Mouse (Mus musculus) intestine, embryonic 14.5 days (tissue): Measurements from ENCODE around the gene Gm13272. TPM values are rescaled to one million over a fixed set of nuclear protein-coding genes. Genes with fewer than 3 reads are reported as not detected.
"Not testable (repeated sequence)": the region's sequence is repeated elsewhere in the genome, so short reads cannot be mapped to it uniquely, and the experiment has no call there.

Experiments used
- ATAC-seq: fragments of 200-750 bp; cut with Nextera tagmentation; replicated peaks from 2 replicates; pipeline ENCODE4 v1.8.0; 2017; ENCODE audit warnings: low read depth, moderate number of reproducible peaks, moderate TSS enrichment, moderate library complexity; ENCODE audit not compliant: low FRiP score, low TSS enrichment
- DNase-seq: peaks from one replicate; pipeline ENCODE4 v3.0.0-alpha.2; 2018; ENCODE audit warnings: low spot score
- H3K27ac ChIP-seq: fragments of 300-500 bp; sonication (generic); 2 replicates; pipeline ENCODE4 v1.5.1; 2014; ENCODE audit warnings: low read depth, mild to moderate bottlenecking, control low read depth
- H3K27me3 ChIP-seq: fragments of 300-500 bp; sonication (generic); replicated peaks from 2 replicates; pipeline ENCODE4 v1.6.1; 2014; ENCODE audit warnings: low read length, control low read depth; ENCODE audit not compliant: control insufficient read depth, insufficient read depth
- H3K36me3 ChIP-seq: fragments of 300-500 bp; sonication (generic); 2 replicates; pipeline ENCODE4 v1.6.1; 2014; ENCODE audit warnings: low read length, control low read depth; ENCODE audit not compliant: control insufficient read depth, insufficient read depth
- H3K4me1 ChIP-seq: fragments of 300-500 bp; sonication (generic); replicated peaks from 2 replicates; pipeline ENCODE4 v1.6.1; 2014; ENCODE audit warnings: low read length, control low read depth, mixed read lengths; ENCODE audit not compliant: control insufficient read depth, insufficient read depth
- H3K4me2 ChIP-seq: fragments of 300-500 bp; sonication (generic); 2 replicates; pipeline ENCODE4 v1.6.1; 2014; ENCODE audit warnings: low read length
- H3K4me3 ChIP-seq: fragments of 300-500 bp; sonication (generic); 2 replicates; pipeline ENCODE4 v1.5.1; 2014; ENCODE audit warnings: low read depth, low read length, control low read depth, mixed read lengths
- H3K9ac ChIP-seq: fragments of 300-500 bp; sonication (generic); 2 replicates; pipeline ENCODE4 v1.6.1; 2014; ENCODE audit warnings: mild to moderate bottlenecking, low read length
- H3K9me3 ChIP-seq: fragments of 300-500 bp; sonication (generic); 2 replicates; pipeline ENCODE4 v1.6.1; 2016; ENCODE audit warnings: low read length, control low read depth; ENCODE audit not compliant: control insufficient read depth
- WGBS: fragments of 180-500 bp; shearing (Covaris S2); extraction: QIAGEN DNeasy Blood & Tissue Kit; methylation state at CpG from one replicate; pipeline ENCODE4 v1.1.7; 2014; 5-methylcytosine and 5-hydroxymethylcytosine counted together
- polyA plus RNA-seq: library from polyadenylated mRNA; unstranded; fragments of >200 nt; fragmentation: Nextera tagmentation; extraction: Ambion mirVana; gene quantifications from 2 replicates; pipeline ENCODE4 v1.2.1, GENCODE M21; 2014

Gene Gm13272
- polyA plus RNA-seq, 1 experiment from 2014 or later: 0.23 TPM

DNA sequence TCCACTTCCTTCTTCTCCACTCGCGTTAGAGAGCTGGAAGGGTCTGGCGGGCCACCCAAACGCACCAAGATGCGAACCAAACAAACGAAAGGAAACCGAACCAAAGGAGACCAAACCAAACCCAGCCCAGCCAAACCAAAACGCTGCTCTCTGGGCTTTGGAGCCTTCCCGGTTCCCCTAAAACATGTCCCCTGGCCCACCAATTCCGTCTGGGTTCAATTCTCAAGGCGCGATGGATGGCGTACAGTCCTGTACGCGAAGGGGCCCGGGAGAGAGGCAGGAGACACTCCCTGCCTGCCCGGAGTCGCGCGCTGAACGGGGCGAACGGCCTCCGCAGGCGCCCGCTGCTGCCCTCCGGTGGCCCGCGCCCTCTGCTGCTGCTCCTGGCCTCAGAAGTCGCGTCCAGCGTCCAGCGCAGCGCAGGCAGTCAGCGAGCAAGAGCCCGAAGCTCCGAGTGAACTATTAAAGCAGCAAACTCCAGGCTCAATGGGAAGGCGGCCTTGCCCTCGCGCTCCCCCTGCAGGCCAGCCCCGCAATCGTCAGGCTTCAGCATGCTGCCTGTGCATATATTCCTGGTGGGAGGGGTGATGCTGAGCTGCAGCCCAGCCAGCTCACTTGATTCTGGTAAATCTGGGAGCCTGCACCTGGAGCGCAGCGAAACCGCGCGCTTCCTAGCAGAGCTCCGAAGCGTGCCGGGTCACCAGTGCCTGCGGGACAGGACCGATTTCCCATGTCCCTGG, 14.5 kb downstream of the Gm13272 start, which contains the start of gene Gm13275:
Gene Gm13275 (plus strand): TSS at position 552 of the 740 bp plus-strand sequence.
- H3K9me3 ChIP-seq, H3K4me2 ChIP-seq, DNase-seq, H3K27ac ChIP-seq, ATAC-seq, H3K4me3 ChIP-seq, H3K9ac ChIP-seq, H3K27me3 ChIP-seq, H3K4me1 ChIP-seq, H3K36me3 ChIP-seq: not testable (repeated sequence)
- WGBS: 0% methylated on average over 9 of the region's 52 CpGs

DNA sequence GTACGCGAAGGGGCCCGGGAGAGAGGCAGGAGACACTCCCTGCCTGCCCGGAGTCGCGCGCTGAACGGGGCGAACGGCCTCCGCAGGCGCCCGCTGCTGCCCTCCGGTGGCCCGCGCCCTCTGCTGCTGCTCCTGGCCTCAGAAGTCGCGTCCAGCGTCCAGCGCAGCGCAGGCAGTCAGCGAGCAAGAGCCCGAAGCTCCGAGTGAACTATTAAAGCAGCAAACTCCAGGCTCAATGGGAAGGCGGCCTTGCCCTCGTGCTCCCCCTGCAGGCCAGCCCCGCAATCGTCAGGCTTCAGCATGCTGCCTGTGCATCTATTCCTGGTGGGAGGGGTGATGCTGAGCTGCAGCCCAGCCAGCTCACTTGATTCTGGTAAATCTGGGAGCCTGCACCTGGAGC, 17.4 kb downstream of the Gm13272 start, which contains the start of gene Gm13279:
Gene Gm13279 (plus strand): TSS at position 301 of the 400 bp plus-strand sequence.
- H3K27ac ChIP-seq, H3K4me1 ChIP-seq, H3K9ac ChIP-seq, H3K9me3 ChIP-seq, H3K27me3 ChIP-seq, H3K36me3 ChIP-seq, ATAC-seq, DNase-seq, H3K4me3 ChIP-seq, H3K4me2 ChIP-seq: not testable (repeated sequence)
- no CpG with 5 or more reads among the region's 28 CpGs for WGBS

DNA sequence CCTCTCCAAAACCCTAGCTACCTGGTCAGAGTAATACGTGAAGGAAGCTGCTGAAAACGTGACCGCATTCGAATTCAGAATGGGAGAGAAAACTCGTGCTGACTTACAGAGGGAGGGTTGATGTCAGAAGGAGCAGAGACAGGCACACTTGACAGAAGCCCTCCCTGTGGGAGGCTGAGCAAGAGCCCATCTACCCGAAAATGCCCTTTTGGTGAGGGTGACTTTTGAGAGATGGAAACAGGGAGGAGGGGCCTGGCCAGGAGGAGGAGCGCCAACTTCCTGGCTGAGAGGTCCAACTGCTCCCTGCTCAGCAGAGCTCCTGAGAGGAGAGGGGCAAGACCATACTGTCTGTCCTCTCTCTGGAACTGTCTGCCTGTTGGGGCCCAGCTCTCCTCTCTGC, 19.7 kb downstream of the Gm13272 start, which contains the start of gene Gm13285:
Gene Gm13285 (plus strand): TSS at position 301 of the 400 bp plus-strand sequence.
- ATAC-seq, H3K4me1 ChIP-seq, H3K4me2 ChIP-seq, H3K36me3 ChIP-seq, H3K9ac ChIP-seq, H3K9me3 ChIP-seq, H3K27me3 ChIP-seq, DNase-seq, H3K4me3 ChIP-seq, H3K27ac ChIP-seq: not testable (repeated sequence)
- WGBS: 0% methylated on average over 1 of the region's 7 CpGs

DNA sequence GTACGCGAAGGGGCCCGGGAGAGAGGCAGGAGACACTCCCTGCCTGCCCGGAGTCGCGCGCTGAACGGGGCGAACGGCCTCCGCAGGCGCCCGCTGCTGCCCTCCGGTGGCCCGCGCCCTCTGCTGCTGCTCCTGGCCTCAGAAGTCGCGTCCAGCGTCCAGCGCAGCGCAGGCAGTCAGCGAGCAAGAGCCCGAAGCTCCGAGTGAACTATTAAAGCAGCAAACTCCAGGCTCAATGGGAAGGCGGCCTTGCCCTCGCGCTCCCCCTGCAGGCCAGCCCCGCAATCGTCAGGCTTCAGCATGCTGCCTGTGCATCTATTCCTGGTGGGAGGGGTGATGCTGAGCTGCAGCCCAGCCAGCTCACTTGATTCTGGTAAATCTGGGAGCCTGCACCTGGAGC, 23.3 kb downstream of the Gm13272 start, which contains the start of gene Gm13287:
Gene Gm13287 (plus strand): TSS at position 301 of the 400 bp plus-strand sequence.
- not testable (repeated sequence) for H3K4me2 ChIP-seq, ATAC-seq, H3K4me1 ChIP-seq

DNA sequence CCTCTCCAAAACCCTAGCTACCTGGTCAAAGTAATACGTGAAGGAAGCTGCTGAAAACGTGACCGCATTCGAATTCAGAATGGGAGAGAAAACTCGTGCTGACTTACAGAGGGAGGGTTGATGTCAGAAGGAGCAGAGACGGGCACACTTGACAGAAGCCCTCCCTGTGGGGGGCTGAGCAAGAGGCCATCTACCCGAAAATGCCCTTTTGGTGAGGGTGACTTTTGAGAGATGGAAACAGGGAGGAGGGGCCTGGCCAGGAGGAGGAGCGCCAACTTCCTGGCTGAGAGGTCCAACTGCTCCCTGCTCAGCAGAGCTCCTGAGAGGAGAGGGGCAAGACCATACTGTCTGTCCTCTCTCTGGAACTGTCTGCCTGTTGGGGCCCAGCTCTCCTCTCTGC, 25.6 kb downstream of the Gm13272 start, which contains the start of gene Gm13288:
Gene Gm13288 (plus strand): TSS at position 301 of the 400 bp plus-strand sequence.
- not testable (repeated sequence) for H3K27ac ChIP-seq, DNase-seq, H3K27me3 ChIP-seq, H3K9me3 ChIP-seq, H3K4me3 ChIP-seq, H3K36me3 ChIP-seq, ATAC-seq, H3K4me2 ChIP-seq, H3K9ac ChIP-seq, H3K4me1 ChIP-seq
- no CpG with 5 or more reads among the region's 8 CpGs for WGBS

More for the DNA sequence above, 23.3 kb downstream of the Gm13272 start, which contains the start of gene Gm13287:
- not testable (repeated sequence) for DNase-seq, H3K4me3 ChIP-seq, H3K27ac ChIP-seq, H3K36me3 ChIP-seq, H3K9me3 ChIP-seq, H3K9ac ChIP-seq, H3K27me3 ChIP-seq
- no CpG with 5 or more reads among the region's 29 CpGs for WGBS

DNA sequence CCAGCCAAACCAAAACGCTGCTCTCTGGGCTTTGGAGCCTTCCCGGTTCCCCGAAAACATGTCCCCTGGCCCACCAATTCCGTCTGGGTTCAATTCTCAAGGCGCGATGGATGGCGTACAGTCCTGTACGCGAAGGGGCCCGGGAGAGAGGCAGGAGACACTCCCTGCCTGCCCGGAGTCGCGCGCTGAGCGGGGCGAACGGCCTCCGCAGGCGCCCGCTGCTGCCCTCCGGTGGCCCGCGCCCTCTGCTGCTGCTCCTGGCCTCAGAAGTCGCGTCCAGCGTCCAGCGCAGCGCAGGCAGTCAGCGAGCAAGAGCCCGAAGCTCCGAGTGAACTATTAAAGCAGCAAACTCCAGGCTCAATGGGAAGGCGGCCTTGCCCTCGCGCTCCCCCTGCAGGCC, 26.1 kb downstream of the Gm13272 start:
- not testable (repeated sequence) for H3K36me3 ChIP-seq, ATAC-seq, H3K9me3 ChIP-seq, H3K4me3 ChIP-seq, DNase-seq, H3K9ac ChIP-seq, H3K4me2 ChIP-seq, H3K27ac ChIP-seq, H3K4me1 ChIP-seq, H3K27me3 ChIP-seq
- 1% methylated on average over 9 of the region's 34 CpGs for WGBS

DNA sequence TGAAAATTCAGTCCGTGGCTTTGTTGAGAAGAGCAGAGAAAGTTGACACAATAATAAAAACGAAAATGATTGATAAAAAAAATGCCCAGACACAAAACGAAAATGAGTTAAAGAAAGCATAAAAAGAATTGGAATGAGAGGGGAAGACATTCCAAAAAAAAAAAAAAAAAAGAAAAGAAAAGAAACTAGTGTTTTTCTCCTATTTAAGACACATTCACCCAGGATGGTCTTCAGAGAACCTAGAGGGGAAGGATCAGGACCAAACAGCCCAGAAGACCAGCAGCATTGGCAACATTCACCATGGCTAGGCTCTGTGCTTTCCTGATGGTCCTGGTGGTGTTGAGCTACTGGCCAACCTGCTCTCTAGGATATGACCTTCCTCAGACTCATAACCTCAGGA, 36.3 kb downstream of the Gm13272 start, which contains the start of gene Ifna7:
Gene Ifna7 (plus strand): TSS at position 301 of the 400 bp plus-strand sequence.
- no peak within 1 kb of the TSS for H3K4me3 ChIP-seq
- no peak within 1 kb of the TSS for H3K27ac ChIP-seq
- no peaks in the 10 kb centered on the region for H3K27me3 ChIP-seq
- DNase-seq (no peak), ATAC-seq (no peak)
- H3K4me2 ChIP-seq: no peak within 1 kb of the TSS
- H3K36me3 ChIP-seq: no peaks in the 10 kb centered on the region
- 64% methylated on average over 3 of the region's 3 CpGs for WGBS
- no peaks in the 10 kb centered on the region for H3K4me1 ChIP-seq
- no peaks in the 10 kb centered on the region for H3K9me3 ChIP-seq
- no peak within 1 kb of the TSS for H3K9ac ChIP-seq

DNA sequence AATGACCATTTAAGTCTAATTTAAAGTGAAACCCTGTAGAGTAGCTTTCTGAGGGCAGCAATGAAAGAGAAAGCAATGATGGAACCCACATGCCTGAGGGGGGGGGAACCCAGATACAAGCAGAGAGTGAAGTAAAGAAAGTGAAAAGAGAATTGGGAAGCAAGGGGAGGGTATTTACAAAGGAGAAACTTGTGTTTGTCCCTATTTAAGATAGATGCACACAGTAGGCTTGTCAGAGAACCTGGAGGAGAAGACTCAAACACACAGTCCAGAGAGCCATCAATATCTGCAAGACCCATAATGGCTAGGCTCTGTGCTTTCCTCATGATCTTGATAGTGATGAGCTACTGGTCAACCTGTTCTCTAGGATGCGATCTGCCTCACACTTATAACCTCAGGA, 40.0 kb downstream of the Gm13272 start, which contains the start of gene Ifna11:
Gene Ifna11 (plus strand): TSS at position 301 of the 400 bp plus-strand sequence.
- no peak within 1 kb of the TSS for H3K4me3 ChIP-seq
- H3K27me3 ChIP-seq: no peaks in the 10 kb centered on the region
- H3K4me2 ChIP-seq: no peak within 1 kb of the TSS
- no peak within 1 kb of the TSS for H3K27ac ChIP-seq
- no peaks in the 10 kb centered on the region for H3K4me1 ChIP-seq
- WGBS: 91% methylated on average over 1 of the region's 1 CpGs
- no peak within 1 kb of the TSS for H3K9ac ChIP-seq
- no peaks in the 10 kb centered on the region for H3K36me3 ChIP-seq
- DNase-seq (no peak), ATAC-seq (no peak)
- H3K9me3 ChIP-seq: no peaks in the 10 kb centered on the region
